Mouse (Mus musculus) MEL (cell line): ENCODE data around the gene Prss12.

Experiments used
- CTCF ChIP-seq, 3 experiments: IDR thresholded peaks in 2 of 3; conservative IDR thresholded peaks in 1 of 3; 2 replicates each; pipeline ENCODE4 v1.5.1; 2011 to 2012; ENCODE audit warnings: low read length in 3 of 3, low read depth in 2 of 3, mild to moderate bottlenecking in 2 of 3, improper control_type of control experiment in 1 of 3, inconsistent platforms in 1 of 3, mixed read lengths in 1 of 3, moderate library complexity in 1 of 3; ENCODE audit not compliant: control insufficient read depth in 1 of 3, insufficient read depth in 1 of 3, poor library complexity in 1 of 3, severe bottlenecking in 1 of 3
- EP300 ChIP-seq, 2 experiments: IDR thresholded peaks; 2 replicates each; pipeline ENCODE4 v1.6.1; 2011; ENCODE audit warnings: improper control_type of control experiment in 2 of 2, low read length in 2 of 2, low read depth in 1 of 2, mild to moderate bottlenecking in 1 of 2
- GATA1 ChIP-seq: IDR thresholded peaks from 2 replicates; pipeline ENCODE4 v1.6.1; 2011; ENCODE audit warnings: low read depth, low read length, improper control_type of control experiment
- JUND ChIP-seq: IDR thresholded peaks from 2 replicates; pipeline ENCODE4 v1.6.1; 2011; ENCODE audit warnings: low read depth, mild to moderate bottlenecking, improper control_type of control experiment, low read length
- MAFK ChIP-seq: IDR thresholded peaks from 2 replicates; pipeline ENCODE4 v1.6.1; 2011; ENCODE audit warnings: low read depth, mild to moderate bottlenecking, low read length, improper control_type of control experiment, borderline replicate concordance
- MXI1 ChIP-seq: IDR thresholded peaks from 2 replicates; pipeline ENCODE4 v1.6.1; 2011; ENCODE audit warnings: mild to moderate bottlenecking, low read depth, low read length, improper control_type of control experiment
- POLR2A ChIP-seq, 2 experiments: IDR thresholded peaks; 2 replicates each; pipeline ENCODE4 v1.6.1; 2011 to 2012; ENCODE audit warnings: low read length in 2 of 2, mild to moderate bottlenecking in 2 of 2, control low read depth in 1 of 2, improper control_type of control experiment in 1 of 2, low read depth in 1 of 2, moderate library complexity in 1 of 2; ENCODE audit not compliant: control insufficient read depth in 1 of 2, insufficient read depth in 1 of 2, poor library complexity in 1 of 2
- POLR2AphosphoS2 ChIP-seq: IDR thresholded peaks from 2 replicates; pipeline ENCODE4 v1.6.1; 2011; ENCODE audit warnings: low read length, improper control_type of control experiment
- USF1 ChIP-seq: IDR thresholded peaks from 2 replicates; pipeline ENCODE4 v1.6.1; 2014; ENCODE audit warnings: low read depth, mild to moderate bottlenecking, inconsistent platforms, low read length, improper control_type of control experiment, moderate library complexity
- ZNF384 ChIP-seq: IDR thresholded peaks from 2 replicates; pipeline ENCODE4 v1.6.1; 2012; ENCODE audit warnings: low read depth, mild to moderate bottlenecking, inconsistent platforms, low read length, improper control_type of control experiment

GRCm38 (mm10) chr3:123527806-123528507 lies 81.2 kb downstream of the Prss12 start:
- no peak for TF ChIP-seq POLR2A (IDR thresholded peaks at IDR 0.05; ENCODE audit: control insufficient read depth in 1 of 2, insufficient read depth in 1 of 2, low read depth in 1 of 2, low read length in 2 of 2, poor library complexity in 1 of 2)
- no peak for TF ChIP-seq POLR2AphosphoS2
- TF ChIP-seq MAFK: no peak
- no peak for TF ChIP-seq CTCF (IDR thresholded peaks at IDR 0.05 in 2 of 3, conservative IDR thresholded peaks at IDR 0.05 in 1 of 3; ENCODE audit: control insufficient read depth in 1 of 3, insufficient read depth in 1 of 3, low read depth in 2 of 3, low read length in 3 of 3, poor library complexity in 1 of 3, severe bottlenecking in 1 of 3)
- no peak for TF ChIP-seq GATA1
- no peak for TF ChIP-seq MXI1
- no peak for TF ChIP-seq ZNF384
- no peak for TF ChIP-seq JUND
- no peak for TF ChIP-seq USF1
- TF ChIP-seq EP300 (IDR thresholded peaks at IDR 0.05; ENCODE audit: low read depth in 1 of 2, low read length in 2 of 2): no peak
